Mouse (Mus musculus) liver, embryonic 11.5 days (tissue): ENCODE measurements around the gene Xylb. TPM values are rescaled to one million over a fixed set of nuclear protein-coding genes. Genes with fewer than 3 reads are reported as not detected.
A peak's percentile ranks its signal among the peaks of the same experiment; 100 is the strongest.

ENCODE experiments used
- ATAC-seq: fragments of 200-750 bp; cut with Nextera tagmentation; replicated peaks from 2 replicates; pipeline ENCODE4 v1.8.0; 2017; ENCODE audit warnings: moderate number of reproducible peaks, mild to moderate bottlenecking, moderate TSS enrichment, moderate library complexity; ENCODE audit not compliant: low FRiP score
- DNase-seq: peaks from one replicate; pipeline ENCODE4 v3.0.0-alpha.2; 2017; ENCODE audit warnings: low spot score
- H3K27ac ChIP-seq: fragments of 300-500 bp; sonication (generic); 2 replicates; pipeline ENCODE4 v1.5.1; 2014; ENCODE audit warnings: mild to moderate bottlenecking, low read depth, low read length, control low read depth
- H3K27me3 ChIP-seq: fragments of 300-500 bp; sonication (generic); replicated peaks from 2 replicates; pipeline ENCODE4 v1.6.1; 2014; ENCODE audit warnings: low read length, mixed read lengths; ENCODE audit not compliant: control insufficient read depth, insufficient read depth
- H3K36me3 ChIP-seq: fragments of 300-500 bp; sonication (generic); 2 replicates; pipeline ENCODE4 v1.6.1; 2014; ENCODE audit warnings: mild to moderate bottlenecking, low read length, moderate library complexity, mixed read lengths; ENCODE audit not compliant: control insufficient read depth, insufficient read depth
- H3K4me1 ChIP-seq: fragments of 300-500 bp; sonication (generic); replicated peaks from 2 replicates; pipeline ENCODE4 v1.6.1; 2014; ENCODE audit warnings: low read length, mixed read lengths; ENCODE audit not compliant: control insufficient read depth, insufficient read depth
- H3K4me2 ChIP-seq: fragments of 300-500 bp; sonication (generic); 2 replicates; pipeline ENCODE4 v1.6.1; 2014; ENCODE audit warnings: mild to moderate bottlenecking, control low read depth, moderate library complexity
- H3K4me3 ChIP-seq: fragments of 300-500 bp; sonication (generic); 2 replicates; pipeline ENCODE4 v1.5.1; 2014; ENCODE audit warnings: low read depth, low read length, control low read depth
- H3K9ac ChIP-seq: fragments of 300-500 bp; sonication (generic); 2 replicates; pipeline ENCODE4 v1.6.1; 2014; ENCODE audit warnings: low read depth, low read length, control low read depth
- H3K9me3 ChIP-seq: fragments of 300-500 bp; sonication (generic); 2 replicates; pipeline ENCODE4 v1.6.1; 2016; ENCODE audit warnings: low read length, inconsistent platforms, mixed read lengths; ENCODE audit not compliant: control insufficient read depth
- WGBS: fragments of 180-500 bp; shearing (Covaris S2); extraction: QIAGEN DNeasy Blood & Tissue Kit; methylation state at CpG from one replicate; pipeline ENCODE4 v1.1.7; 2014; 5-methylcytosine and 5-hydroxymethylcytosine counted together
- polyA plus RNA-seq: library from polyadenylated mRNA; unstranded; fragments of >200 nt; fragmentation: Nextera tagmentation; extraction: Ambion mirVana; gene quantifications from 2 replicates; pipeline ENCODE4 v1.2.1, GENCODE M21; 2014

Xylb gene
- 9.5 and 11.0 TPM in 2 replicates for polyA plus RNA-seq

- H3K9ac ChIP-seq = peak within 1 kb of the TSS; percentile 83
- 2% methylated on average over 65 of the region's 65 CpGs for WGBS
- H3K4me2 ChIP-seq = peak within 1 kb of the TSS; percentile 88
- peak within 1 kb of the TSS; percentile 72 for H3K4me3 ChIP-seq
- H3K27me3 ChIP-seq = no peaks in the 10 kb centered on the region
- no peaks in the 10 kb centered on the region; the same call in 1 of the 2 replicates for H3K4me1 ChIP-seq
- ATAC-seq (peak; percentile 89), DNase-seq (peak; percentile 82)
- H3K27ac ChIP-seq = 0 out of 2 replicates have a peak within 1 kb of the TSS, but pooled peaks have one; percentile 35
- no peaks in the 10 kb centered on the region for H3K36me3 ChIP-seq
- H3K9me3 ChIP-seq = no peaks in the 10 kb centered on the region
Measured at GRCm38 (mm10) chr9:119357331-119358057, at the start of gene Xylb. TSS of gene Xylb (plus strand) at chr9:119357381.

GRCm38 (mm10) chr9:119309067-119309466, 48.1 kb upstream of the Xylb start:
- DNase-seq (no peak), ATAC-seq (no peak)
- Histone ChIP-seq H3K4me2 (no peak overlapping the region), H3K27ac (no peak overlapping the region), H3K4me1 (no peaks in the 10 kb centered on the region), H3K27me3 (no peaks in the 10 kb centered on the region), H3K36me3 (no peaks in the 10 kb centered on the region; the same call in 1 of the 2 replicates), H3K9me3 (no peaks in the 10 kb centered on the region), H3K9ac (no peak overlapping the region), H3K4me3 (no peak overlapping the region)
- 87% methylated on average over 1 of the region's 1 CpGs for WGBS

DNA sequence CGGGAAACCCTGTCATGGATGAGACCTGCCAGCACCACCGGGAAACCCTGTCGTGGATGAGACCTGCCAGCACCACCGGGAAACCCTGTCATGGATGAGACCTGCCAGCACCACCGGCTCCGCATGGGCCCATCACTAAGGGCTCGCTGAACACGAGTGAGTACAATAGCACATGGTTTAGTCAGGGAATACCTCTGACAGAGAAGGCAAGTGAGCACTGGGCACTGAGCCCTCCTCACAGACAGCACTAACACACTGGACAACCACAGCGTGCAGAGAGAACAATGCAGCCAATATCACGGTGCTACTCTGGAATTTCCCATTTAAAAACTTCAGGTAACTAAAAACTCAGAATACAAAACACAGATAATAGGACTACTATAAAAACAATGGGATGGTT, 44.1 kb upstream of the Xylb start:
- H3K4me3 ChIP-seq = no peak overlapping the region
- no peak for DNase-seq
- ATAC-seq = no peak
- H3K27me3 ChIP-seq = no peaks in the 10 kb centered on the region
- H3K4me1 ChIP-seq = 0 out of 2 replicates have a peak, but pooled peaks cover 2% of the 10 kb centered on the region
- 91% methylated on average over 10 of the region's 10 CpGs for WGBS
- H3K4me2 ChIP-seq = no peak overlapping the region
- no peaks in the 10 kb centered on the region; the same call in 1 of the 2 replicates for H3K36me3 ChIP-seq
- H3K27ac ChIP-seq = no peak overlapping the region
- H3K9me3 ChIP-seq = no peaks in the 10 kb centered on the region
- no peak overlapping the region for H3K9ac ChIP-seq

- DNase-seq = no peak
- 83% methylated on average over 1 of the region's 1 CpGs for WGBS
- ATAC-seq = no peak
- Histone ChIP-seq H3K27ac (no peak overlapping the region), H3K4me3 (no peak overlapping the region), H3K4me1 (peaks cover 10% of the 10 kb centered on the region), H3K4me2 (no peak overlapping the region), H3K36me3 (no peaks in the 10 kb centered on the region), H3K9ac (no peak overlapping the region), H3K9me3 (no peaks in the 10 kb centered on the region), H3K27me3 (no peaks in the 10 kb centered on the region)
Measured at GRCm38 (mm10) chr9:119318891-119319290, 38.3 kb upstream of the Xylb start.

GRCm38 (mm10) chr9:119320446-119320845, 36.7 kb upstream of the Xylb start:
- Histone ChIP-seq H3K4me1 (peaks cover 9% of the 10 kb centered on the region), H3K4me2 (peak overlapping the region; percentile 99), H3K9ac (peak overlapping the region; percentile 93; the same call in 1 of the 2 replicates), H3K27ac (no peak overlapping the region), H3K4me3 (peak overlapping the region; percentile 96), H3K27me3 (no peaks in the 10 kb centered on the region), H3K9me3 (no peaks in the 10 kb centered on the region), H3K36me3 (no peaks in the 10 kb centered on the region)
- WGBS = 84% methylated on average over 7 of the region's 7 CpGs
- DNase-seq (no peak), ATAC-seq (no peak)

GRCm38 (mm10) chr9:119320946-119321345, 36.2 kb upstream of the Xylb start:
- Histone ChIP-seq H3K27ac (0 out of 2 replicates have a peak overlapping the region, but pooled peaks have one; percentile 92), H3K36me3 (no peaks in the 10 kb centered on the region), H3K4me1 (peaks cover 7% of the 10 kb centered on the region), H3K9me3 (no peaks in the 10 kb centered on the region), H3K9ac (peak overlapping the region; percentile 93), H3K4me2 (peak overlapping the region; percentile 99), H3K27me3 (no peaks in the 10 kb centered on the region), H3K4me3 (peak overlapping the region; percentile 96)
- ATAC-seq = no peak
- no peak for DNase-seq
- WGBS = 12% methylated on average over 7 of the region's 7 CpGs

GRCm38 (mm10) chr9:119321392-119322229, 35.6 kb upstream of the Xylb start:
- ATAC-seq (peak; percentile 26), DNase-seq (peak; percentile 62)
- WGBS = under 1% methylated on average over 54 of the region's 59 CpGs
- H3K27me3 ChIP-seq = no peaks in the 10 kb centered on the region
- H3K4me2 ChIP-seq = peak overlapping the region; percentile 99
- peaks cover 7% of the 10 kb centered on the region for H3K4me1 ChIP-seq
- H3K4me3 ChIP-seq = peak overlapping the region; percentile 96
- H3K27ac ChIP-seq = peak overlapping the region; percentile 92
- no peaks in the 10 kb centered on the region for H3K36me3 ChIP-seq
- H3K9me3 ChIP-seq = no peaks in the 10 kb centered on the region
- peak overlapping the region; percentile 93 for H3K9ac ChIP-seq

- peak; percentile 99 for DNase-seq
- Histone ChIP-seq H3K9me3 (no peaks in the 10 kb centered on the region), H3K4me1 (peaks cover 7% of the 10 kb centered on the region), H3K4me3 (peak within 1 kb of the TSS; percentile 96), H3K36me3 (no peaks in the 10 kb centered on the region), H3K27me3 (no peaks in the 10 kb centered on the region), H3K4me2 (peak within 1 kb of the TSS; percentile 99), H3K27ac (peak within 1 kb of the TSS; percentile 99), H3K9ac (peak within 1 kb of the TSS; percentile 93)
- peak; percentile 95 for ATAC-seq
- WGBS = under 1% methylated on average over 76 of the region's 76 CpGs
Measured at GRCm38 (mm10) chr9:119322289-119323259, 34.6 kb upstream of the Xylb start, which contains the start of gene Oxsr1. TSS of gene Oxsr1 (minus strand) at chr9:119322427.
